Mouse (Mus musculus): Measurements from ENCODE around the gene Fbxw19. TPM values are rescaled to one million over a fixed set of nuclear protein-coding genes. Genes with fewer than 3 reads are reported as not detected.
"Not testable (repeated sequence)": the region's sequence is repeated elsewhere in the genome, so short reads cannot be mapped to it uniquely, and the experiment has no call there.

Gene Fbxw19
- total RNA-seq (2015; ENCODE audit: low replicate concordance) (not detected in 2 replicates), total RNA-seq (2017; ENCODE audit: low replicate concordance) (not detected in 2 replicates)

DNA sequence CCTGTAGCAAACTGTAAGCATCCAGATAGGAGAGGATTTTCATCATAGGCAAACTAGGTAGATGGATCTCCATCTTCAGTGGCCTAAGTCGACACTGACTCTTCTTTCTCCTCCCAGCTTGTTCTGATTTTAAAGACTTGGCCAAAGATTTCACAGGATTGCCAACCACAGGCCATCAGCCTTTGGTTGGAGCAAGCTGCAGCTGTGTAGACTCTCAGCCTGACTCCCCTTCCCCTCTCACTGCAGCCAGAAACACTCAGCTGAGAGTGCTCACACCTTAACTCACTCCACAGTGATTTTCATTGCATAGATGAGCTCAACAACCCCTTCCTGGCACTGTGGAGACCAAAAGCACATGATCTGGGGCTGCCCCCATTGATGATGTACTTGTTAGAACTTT, at the start of gene Fbxw19:
Gene Fbxw19, minus strand, starts transcription at position 101 of the 400 bp plus-strand sequence.
- not testable (repeated sequence) for ATAC-seq (replicated peaks; ENCODE audit: low FRiP score, poor library complexity, severe bottlenecking)

DNA sequence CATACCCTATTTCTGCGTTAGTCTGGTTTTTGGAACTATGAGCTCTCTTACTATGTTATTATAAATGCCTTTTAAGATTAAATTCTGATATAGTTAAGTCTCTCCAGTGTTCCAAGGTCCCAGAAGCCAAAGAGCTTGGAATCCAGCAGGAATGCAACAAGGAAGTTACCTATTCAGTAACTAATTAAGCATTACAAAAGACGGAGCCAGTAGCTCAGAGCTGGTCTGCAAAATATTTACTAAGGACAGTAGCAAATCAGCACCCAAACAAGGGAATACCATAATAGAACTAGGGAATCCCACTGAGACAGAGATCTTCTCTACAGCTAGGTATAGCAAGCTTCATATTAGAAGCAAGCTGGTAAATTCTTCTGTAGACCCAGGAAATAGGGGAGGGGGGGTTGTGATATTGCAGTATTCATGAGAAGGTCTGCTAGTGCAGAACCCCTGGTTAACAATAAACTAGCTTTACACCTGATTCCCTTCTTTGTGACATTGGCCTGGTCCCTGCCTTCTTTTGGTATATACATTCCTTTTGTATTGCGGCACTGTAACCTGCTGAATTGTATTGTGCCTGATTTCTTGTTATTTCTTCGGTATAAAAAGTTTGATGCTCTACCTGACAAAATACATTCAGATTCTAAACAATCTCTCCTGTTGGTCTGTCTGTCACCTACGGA, 27.9 kb upstream of the Fbxw19 start:
- no peak for ATAC-seq (replicated peaks; ENCODE audit: low FRiP score, poor library complexity, severe bottlenecking)

DNA sequence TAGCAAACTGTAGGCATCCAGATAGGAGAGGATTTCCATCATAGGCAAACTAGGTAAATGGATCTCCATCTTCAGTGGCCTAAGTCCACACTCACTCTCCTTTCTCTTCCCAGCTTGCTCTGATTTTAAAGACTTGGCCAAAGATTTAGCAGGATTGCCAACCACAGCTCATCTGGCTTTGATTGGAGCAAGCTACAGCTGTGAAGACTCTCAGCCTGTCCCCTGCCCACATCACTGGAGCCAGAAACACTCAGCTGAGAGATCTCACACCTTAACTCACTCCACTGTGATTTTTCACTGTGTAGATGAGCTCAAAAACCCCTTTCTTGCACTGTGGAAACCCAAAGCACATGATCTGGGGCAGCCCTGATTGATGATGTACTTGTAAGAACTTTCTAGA, 46.6 kb downstream of the Fbxw19 start, which contains the start of gene Fbxw16:
Gene Fbxw16, minus strand, starts transcription at position 101 of the 400 bp plus-strand sequence.
- ATAC-seq (replicated peaks; ENCODE audit: low FRiP score, poor library complexity, severe bottlenecking): no peak

DNA sequence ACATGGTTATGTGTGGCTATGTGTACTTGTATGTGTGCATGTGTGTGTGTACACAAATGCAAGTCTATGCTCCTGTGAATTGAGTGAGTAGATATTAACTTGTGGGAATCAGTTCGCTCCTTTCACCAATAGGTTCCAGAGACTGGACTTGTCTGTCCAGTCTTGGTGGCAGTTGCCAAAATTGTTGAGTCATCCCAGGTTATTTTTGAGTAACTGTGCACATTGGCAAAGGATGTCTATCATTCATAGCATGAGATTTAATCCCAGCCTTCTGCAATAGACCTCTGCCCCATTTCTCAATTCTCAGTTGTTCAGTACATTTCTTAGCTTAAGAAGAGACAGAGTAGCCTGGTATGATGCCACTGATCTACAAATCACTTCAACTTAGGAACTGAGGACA, 62.7 kb downstream of the Fbxw19 start:
- ATAC-seq (replicated peaks; ENCODE audit: low FRiP score, poor library complexity, severe bottlenecking): no peak

Other genes with a start within 250 kb of the Fbxw19 start
- gene Fbxw14, start 208.2 kb downstream of the Fbxw19 start, total RNA-seq (2015; ENCODE audit: low replicate concordance): not detected in 2 replicates
- gene Fbxw14, start 208.2 kb downstream of the Fbxw19 start, total RNA-seq (2017; ENCODE audit: low replicate concordance): not detected in 2 replicates
- gene Fbxw28, start 156.2 kb downstream of the Fbxw19 start, total RNA-seq (2015; ENCODE audit: low replicate concordance): not detected in 2 replicates
- gene Fbxw28, start 156.2 kb downstream of the Fbxw19 start, total RNA-seq (2017; ENCODE audit: low replicate concordance): not detected in 2 replicates
- gene Fbxw22, start 91.6 kb downstream of the Fbxw19 start, total RNA-seq (2015; ENCODE audit: low replicate concordance): not detected in 2 replicates
- not detected in 2 replicates for gene Fbxw22, start 91.6 kb downstream of the Fbxw19 start, total RNA-seq (2017; ENCODE audit: low replicate concordance)
- gene Fbxw16, start 46.7 kb downstream of the Fbxw19 start, total RNA-seq (2015; ENCODE audit: low replicate concordance): not detected in 2 replicates
- gene Fbxw16, start 46.7 kb downstream of the Fbxw19 start, total RNA-seq (2017; ENCODE audit: low replicate concordance): not detected in 2 replicates
- gene Fbxw15, start 72.4 kb upstream of the Fbxw19 start, total RNA-seq (2015; ENCODE audit: low replicate concordance): not detected in 2 replicates
- not detected in 2 replicates for gene Fbxw15, start 72.4 kb upstream of the Fbxw19 start, total RNA-seq (2017; ENCODE audit: low replicate concordance)
- gene Fbxw24, start 130.2 kb upstream of the Fbxw19 start, total RNA-seq (2015; ENCODE audit: low replicate concordance): not detected in 2 replicates
- gene Fbxw24, start 130.2 kb upstream of the Fbxw19 start, total RNA-seq (2017; ENCODE audit: low replicate concordance): not detected in 2 replicates
- not detected in 2 replicates for gene Fbxw25, start 168.8 kb upstream of the Fbxw19 start, total RNA-seq (2015; ENCODE audit: low replicate concordance)
- gene Fbxw25, start 168.8 kb upstream of the Fbxw19 start, total RNA-seq (2017; ENCODE audit: low replicate concordance): not detected in 2 replicates
- not detected in 2 replicates for gene Fbxw18, start 206.8 kb upstream of the Fbxw19 start, total RNA-seq (2015; ENCODE audit: low replicate concordance)
- gene Fbxw18, start 206.8 kb upstream of the Fbxw19 start, total RNA-seq (2017; ENCODE audit: low replicate concordance): not detected in 2 replicates

All from erythroblast, adult 5-6 weeks (primary cell).